Mouse (Mus musculus) naive thymus-derived CD4-positive, alpha-beta T cell, adult 2 months (primary cell): Measurements from ENCODE around the gene Celf3.

Experiments
- DNase-seq: peaks from one replicate; pipeline ENCODE4 v3.0.0-alpha.2; 2011; ENCODE audit warnings: low read depth

Gene Celf3

DNA sequence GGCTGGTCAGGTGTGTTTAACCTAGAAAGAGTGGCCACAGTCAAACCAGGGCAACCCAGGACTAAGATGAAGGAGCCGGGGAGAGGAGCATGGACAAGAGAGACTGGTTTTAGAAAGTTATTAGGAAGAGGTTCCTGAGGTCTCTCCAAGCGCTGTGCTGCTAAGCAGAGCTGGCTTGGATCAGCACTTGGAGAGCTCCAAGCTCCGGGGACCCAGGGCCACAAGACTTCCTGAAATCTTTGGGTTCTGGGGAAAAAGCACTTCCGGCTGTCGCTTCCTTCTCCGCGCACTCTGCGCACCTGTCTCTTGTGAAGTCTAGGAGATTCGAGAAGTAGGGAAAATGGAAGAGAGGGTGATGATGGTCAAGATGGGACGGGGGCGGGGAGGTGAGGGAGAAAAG is 1.5 kb downstream of the Celf3 start:
- DNase-seq = no peak

DNA sequence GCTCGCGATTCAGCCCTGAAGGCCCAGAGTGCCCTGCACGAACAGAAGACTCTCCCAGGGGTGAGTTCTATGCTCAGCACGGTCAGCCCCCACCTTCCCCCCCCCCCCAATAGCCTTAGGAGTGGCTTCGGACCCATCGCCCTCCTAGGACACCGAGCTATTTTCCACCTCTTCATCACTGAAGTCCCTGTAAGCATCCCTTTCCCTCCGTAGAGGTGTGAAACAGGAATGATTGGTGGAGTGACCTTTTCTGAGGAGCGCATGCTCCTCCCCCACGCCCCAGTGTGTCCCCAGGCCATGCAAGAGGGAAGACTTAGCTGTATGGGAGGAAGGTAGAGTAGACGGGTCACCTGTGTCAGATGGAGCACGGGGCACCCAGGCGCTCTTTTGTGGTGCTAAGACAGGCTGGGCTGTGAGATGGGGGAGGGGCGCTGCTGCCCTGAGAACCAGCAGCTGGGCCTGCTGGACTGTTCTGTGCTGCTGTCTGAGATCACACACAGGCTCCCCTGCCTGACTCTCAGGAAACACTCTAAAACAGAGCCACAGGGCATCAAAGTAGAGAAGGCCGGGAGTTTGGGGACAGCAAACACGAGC is 2.3 kb downstream of the Celf3 start, which contains the start of gene Riiad1:
Gene Riiad1 (minus strand): TSS at position 51 of the 594 bp plus-strand sequence.
- no peak for DNase-seq

DNA sequence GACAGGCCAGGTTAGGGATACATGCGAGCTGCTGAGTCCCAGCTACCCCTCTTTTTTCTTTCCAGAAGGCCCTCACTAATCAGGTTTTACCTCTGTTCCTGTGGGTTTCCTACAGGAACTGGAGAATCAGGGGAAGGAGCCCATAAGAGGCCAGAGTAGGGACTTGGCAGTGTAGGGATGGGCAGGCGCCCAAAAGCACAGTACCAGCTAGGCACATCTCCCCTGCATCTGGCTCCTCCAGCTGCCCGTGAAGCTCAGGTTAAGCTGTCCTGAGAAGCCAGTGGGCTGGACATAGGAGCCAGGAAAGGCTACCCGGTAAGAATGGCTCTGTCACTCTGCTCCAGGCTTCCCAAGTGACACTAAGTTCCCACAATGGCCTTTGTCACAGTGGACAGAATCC is 3.3 kb downstream of the Celf3 start:
- DNase-seq = no peak

DNA sequence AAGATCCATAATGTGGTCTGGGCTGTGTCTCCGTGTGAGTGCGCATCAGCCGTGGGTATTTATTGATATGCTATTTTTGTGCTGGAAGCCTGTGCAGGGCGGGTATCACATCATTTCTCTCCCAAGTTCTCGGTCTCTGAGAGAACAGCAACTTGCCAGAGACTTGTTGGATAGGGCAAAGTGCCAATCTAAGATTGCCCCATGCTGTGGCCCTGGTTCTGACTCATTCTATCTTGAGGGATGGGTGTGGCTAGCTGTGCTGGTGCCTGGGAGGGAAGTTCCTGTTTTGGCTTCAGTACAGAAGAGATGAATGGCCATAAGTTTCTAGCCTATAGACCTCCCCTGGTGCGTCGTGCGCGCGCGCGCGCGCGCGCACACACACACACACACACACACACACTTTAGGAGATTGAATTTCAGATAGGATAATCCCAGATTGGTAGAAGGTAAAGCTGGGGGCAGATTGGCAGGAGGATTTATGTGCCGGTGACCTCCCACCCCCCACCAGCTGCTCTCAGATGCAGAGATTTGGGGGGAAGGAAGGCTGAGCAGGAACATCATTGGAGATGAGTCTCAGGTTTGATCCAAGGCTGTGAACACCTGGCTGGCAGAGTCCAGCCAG is 4.8 kb downstream of the Celf3 start:
- DNase-seq = no peak

DNA sequence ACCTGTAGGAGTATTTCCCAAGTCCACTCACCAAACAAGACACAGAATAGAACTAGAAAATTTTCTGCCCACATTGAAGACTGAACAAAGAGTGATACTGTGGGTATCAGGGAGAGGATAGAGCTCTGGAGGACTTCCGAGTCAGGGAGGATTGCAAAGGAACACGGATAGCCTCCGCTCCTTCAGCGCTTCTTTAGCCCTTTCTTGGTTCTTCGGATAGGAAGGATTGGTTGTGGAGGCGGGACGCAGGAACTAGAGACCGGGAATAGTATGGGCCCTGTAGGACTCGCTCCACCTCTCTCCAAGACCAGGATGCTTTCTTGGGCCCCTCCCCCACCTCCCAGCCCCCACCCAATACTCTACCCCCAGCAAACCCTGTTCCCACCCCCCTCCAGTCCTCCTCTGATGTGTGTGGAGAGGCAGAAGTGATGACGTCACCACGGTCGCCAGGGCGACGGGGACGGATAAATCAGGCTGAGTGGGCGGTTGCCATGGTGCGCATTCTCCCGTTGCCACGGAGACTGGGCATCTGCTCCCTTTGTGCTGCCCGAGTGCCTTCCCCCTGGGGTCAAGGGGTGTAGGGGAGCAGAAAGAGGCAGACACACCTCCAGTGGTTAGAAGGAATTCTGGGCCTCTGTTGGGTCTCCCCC is 5.8 kb downstream of the Celf3 start:
- no peak for DNase-seq

DNA sequence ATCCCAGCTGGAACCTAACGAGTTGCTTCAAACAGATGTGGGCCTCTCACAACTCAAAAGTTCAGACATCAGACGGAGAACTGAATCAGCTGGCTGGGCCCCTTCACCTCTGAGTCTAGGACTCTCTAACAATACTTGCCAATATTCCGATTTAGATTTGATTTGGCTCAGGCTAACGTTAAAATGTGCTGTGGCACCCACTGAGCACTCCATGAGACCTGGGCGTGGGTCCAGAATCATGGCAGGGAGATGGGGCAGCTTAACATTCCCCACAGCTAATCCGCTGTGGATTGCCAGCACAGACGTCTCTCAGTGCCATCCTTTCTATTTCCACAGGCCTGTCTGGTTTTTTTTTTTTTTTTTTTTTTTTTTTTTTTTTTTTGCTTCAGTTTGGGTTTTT is 7.8 kb downstream of the Celf3 start:
- DNase-seq = no peak

DNA sequence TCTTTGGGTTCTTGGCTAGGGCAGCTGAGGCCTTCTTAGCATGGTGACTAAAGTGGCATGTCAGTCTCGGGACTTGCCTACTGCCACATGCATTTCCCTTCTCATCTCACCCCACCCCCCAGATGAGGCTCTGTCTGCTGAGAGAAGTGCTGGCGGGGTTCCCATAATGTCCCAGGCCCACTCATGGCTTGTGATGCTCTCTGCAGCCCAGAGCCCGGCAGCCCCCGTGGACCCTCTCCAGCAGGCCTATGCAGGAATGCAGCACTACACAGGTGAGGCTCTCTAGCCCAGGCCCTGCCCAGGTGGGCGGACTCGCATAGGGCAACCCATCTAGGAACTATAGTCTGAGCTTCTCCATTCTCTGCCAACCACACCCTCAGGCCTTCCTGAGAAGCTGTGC is 9.5 kb downstream of the Celf3 start:
- no peak for DNase-seq

DNA sequence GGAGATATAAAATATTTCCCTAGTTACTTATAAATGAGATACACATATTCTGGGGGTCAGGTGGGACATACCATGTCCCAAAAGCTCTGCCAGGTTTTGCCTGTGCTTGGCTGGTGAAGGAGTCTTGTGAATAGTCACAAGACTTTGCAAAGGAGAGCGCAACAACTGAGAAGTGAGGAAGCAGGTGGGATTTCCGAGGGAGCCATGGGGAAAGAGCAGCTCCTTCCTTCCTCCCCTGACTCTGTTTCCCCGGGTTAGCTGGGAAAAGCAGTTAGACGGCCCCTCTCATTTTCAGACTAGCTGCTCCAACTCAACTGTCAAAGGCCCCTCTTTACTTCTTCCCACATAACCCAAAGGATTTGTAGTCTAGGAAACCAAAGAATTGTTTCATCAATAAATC is 19.1 kb downstream of the Celf3 start:
- DNase-seq = no peak

DNA sequence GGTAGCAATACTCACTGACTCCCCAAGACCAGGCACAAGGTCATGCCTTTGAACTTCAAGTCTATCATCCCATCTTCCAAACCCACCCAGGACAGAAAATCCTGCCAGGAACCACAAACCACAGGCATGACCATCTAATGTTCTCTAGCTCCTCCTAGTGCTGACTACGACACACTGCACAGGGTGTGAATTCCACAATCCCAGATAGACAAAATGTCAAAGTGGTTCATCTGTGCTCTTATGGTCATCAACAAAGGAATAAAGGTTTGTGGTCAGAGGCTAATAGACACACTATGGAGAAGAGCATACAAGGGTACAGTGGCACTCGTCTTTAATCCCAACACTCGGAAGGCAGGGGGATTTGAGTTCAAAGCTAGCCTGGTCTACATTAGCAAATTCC is 24.1 kb downstream of the Celf3 start:
- peak; percentile 19 for DNase-seq

DNA sequence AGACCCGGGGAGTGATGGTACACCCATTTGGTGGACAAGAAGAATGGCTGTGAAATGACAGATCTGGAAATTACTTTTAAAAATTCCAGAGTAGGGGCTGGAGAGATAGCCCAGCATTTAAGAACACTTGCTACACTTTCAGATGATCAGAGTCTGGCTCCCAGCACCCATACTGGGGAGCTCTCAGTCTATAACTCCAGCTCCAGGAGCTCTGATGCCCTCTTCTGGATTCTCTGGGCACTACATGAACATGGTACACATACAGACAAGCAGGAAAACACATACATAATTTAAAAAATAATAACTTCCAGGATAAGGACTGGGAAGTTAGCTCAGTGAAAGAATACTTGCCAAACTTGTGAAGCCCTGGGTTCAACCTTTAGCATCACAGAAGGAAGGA is 28.6 kb downstream of the Celf3 start:
- peak; percentile 30 for DNase-seq

DNA sequence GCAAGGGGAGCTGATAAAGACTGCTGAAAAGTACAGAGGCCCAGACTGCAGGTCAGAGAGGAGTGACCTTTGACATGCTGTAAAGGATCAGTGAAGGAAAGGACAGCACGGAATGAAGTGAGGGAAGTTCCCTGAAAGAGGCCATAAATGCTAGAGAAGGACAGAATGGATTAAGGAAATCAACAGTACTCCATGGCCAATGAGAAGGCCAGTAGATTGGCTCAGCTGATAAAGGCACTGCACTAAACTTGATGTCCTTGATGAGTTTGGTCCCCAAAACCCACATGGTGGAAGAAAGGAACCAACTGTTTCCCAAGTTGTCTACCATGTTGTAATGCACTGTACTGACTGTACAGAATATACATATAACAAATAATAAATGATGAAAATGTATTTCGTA is 48.6 kb downstream of the Celf3 start:
- no peak for DNase-seq

DNA sequence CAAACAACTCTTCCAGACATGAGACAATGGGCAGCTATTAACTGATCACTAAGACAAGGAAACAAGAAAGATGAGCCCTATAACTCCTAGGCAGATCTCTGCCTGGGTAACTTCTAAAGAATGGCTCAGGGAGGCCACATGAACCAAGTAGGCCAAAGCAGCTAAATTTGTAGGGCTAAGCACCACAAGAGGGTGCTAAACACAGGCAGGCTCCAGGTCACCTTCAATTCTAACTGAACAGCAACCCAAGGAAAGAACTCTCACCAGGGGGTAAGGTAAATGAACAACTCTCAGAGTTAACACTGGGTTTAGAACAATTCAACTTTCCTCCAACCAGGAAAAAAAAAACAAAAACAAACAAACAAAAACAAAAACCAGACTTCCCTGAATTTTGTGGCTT is 55.9 kb downstream of the Celf3 start:
- peak; percentile 30 for DNase-seq

DNA sequence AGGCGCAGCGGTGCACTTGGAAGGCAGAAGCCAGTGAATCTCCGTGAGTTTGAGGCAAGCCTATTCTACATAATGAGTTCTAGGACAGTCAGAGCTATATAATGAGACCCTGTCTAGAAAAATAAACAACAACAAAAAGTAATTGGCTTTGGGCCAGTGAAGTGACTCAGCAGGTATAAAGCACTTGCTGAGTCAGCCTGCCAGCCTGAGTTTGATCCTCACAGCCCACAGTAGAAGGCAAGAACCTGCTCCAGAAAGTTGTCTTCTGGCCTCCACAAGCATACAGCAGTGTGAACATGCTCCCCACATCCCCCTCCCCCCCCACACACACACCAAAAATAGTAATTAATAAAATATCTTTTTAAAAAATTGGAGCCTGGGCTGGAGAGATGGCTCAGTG is 59.1 kb downstream of the Celf3 start:
- no peak for DNase-seq
